Mouse (Mus musculus) myocyte (in vitro differentiated cells): ENCODE measurements around the gene Rapgef5.

Experiments used
- CEBPB ChIP-seq: IDR thresholded peaks from 2 replicates; pipeline ENCODE4 v1.6.1; 2011; ENCODE audit warnings: mild to moderate bottlenecking, moderate library complexity; ENCODE audit not compliant: poor library complexity, insufficient read depth, severe bottlenecking
- E2F4 ChIP-seq: IDR thresholded peaks from one replicate; pipeline ENCODE4 v1.6.1; 2011; ENCODE audit warnings: mild to moderate bottlenecking, control low read depth, moderate library complexity; ENCODE audit not compliant: insufficient read depth
- MAX ChIP-seq: IDR thresholded peaks from one replicate; pipeline ENCODE4 v1.6.1; 2011; ENCODE audit warnings: low read depth, mild to moderate bottlenecking, control low read depth
- POLR2A ChIP-seq: IDR thresholded peaks from one replicate; pipeline ENCODE4 v1.6.1; 2011; ENCODE audit warnings: low read depth, mild to moderate bottlenecking, control low read depth, moderate library complexity; ENCODE audit not compliant: insufficient read length
- POLR2AphosphoS2 ChIP-seq: IDR thresholded peaks from one replicate; pipeline ENCODE4 v1.6.1; 2011; ENCODE audit warnings: low read depth, control low read depth; ENCODE audit not compliant: insufficient read length
- REST ChIP-seq: IDR thresholded peaks from one replicate; pipeline ENCODE4 v1.6.1; 2011; ENCODE audit warnings: mild to moderate bottlenecking, control low read depth, moderate library complexity; ENCODE audit not compliant: insufficient read depth, insufficient read length
- SRF ChIP-seq: IDR thresholded peaks from one replicate; pipeline ENCODE4 v1.6.1; 2011; ENCODE audit warnings: low read depth; ENCODE audit not compliant: control insufficient read depth, insufficient read length
- USF1 ChIP-seq: IDR thresholded peaks from one replicate; pipeline ENCODE4 v1.6.1; 2011; ENCODE audit warnings: low read depth, mild to moderate bottlenecking, control low read depth, moderate library complexity

DNA sequence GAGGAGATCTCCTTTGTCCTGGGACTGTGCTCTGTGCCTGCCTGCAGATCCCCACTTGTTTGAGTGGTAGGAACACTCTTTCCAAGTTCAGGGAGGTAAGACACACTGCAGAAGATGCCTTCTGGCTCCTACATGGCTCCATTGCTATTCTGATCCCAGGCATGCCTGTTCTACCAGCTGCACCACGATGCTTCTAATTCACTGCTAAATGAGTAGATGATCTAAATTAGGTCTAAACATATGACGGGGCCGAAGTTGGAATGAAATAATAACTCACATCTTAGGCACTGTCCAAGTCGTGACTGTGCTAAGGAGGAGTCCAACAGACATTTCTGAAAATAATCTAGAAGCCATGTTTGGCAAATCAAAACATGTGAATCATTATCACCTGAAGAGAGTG lies 68.0 kb downstream of the Rapgef5 start:
- TF ChIP-seq POLR2A, result no peak
- TF ChIP-seq USF1, result no peak
- TF ChIP-seq MAX, result no peak
- no peak for TF ChIP-seq SRF
- no peak for TF ChIP-seq E2F4
- TF ChIP-seq CEBPB, result no peak
- TF ChIP-seq POLR2AphosphoS2, result no peak
- no peak for TF ChIP-seq REST
